Mouse (Mus musculus) cerebellum, postnatal 4 days (tissue): ENCODE results near the gene Tbxa2r.

Source experiments
- DNase-seq, 2 experiments: peaks; one replicate each; pipeline ENCODE4 v3.0.0; 2022; ENCODE audit warnings: low spot score in 2 of 2, mixed read lengths in 1 of 2

Tbxa2r gene

DNA sequence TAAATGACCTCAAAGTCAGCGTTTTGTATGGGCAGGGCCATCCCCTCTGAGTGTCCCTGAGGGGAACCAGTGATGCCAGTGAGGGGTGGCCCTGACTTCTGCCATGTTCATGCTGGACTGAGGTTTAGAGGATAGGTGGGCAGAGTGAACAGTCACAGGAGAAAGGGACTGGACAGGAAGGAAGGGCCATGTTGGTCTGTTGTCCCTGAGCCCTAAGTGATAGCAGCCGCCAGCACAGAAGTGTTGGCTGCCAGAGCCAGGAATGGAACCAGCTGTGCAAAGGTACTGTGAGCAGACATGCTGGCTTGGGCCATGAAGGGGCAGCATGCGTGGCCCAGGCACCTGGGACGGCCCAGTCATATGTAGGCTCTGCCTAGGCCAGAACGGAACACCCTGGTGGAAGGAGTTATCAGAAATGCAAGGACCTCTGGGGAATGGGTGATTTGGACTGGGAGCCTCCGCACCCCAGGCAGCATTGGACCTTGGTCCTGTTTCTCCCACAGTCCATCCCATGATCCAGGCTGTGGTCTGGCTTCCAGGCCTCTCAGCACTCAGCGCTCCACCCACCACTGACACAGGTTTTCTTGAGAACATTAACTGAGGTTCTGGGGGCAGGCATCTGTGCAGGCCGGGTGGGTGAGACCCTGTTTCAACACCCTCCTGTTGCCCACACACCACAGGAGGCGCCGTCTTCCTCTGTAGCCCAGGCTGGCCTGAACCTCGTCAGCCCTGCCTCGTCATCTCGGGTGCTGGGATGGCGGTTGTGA lies 28.8 kb upstream of the Tbxa2r start:
- no peak for DNase-seq

DNA sequence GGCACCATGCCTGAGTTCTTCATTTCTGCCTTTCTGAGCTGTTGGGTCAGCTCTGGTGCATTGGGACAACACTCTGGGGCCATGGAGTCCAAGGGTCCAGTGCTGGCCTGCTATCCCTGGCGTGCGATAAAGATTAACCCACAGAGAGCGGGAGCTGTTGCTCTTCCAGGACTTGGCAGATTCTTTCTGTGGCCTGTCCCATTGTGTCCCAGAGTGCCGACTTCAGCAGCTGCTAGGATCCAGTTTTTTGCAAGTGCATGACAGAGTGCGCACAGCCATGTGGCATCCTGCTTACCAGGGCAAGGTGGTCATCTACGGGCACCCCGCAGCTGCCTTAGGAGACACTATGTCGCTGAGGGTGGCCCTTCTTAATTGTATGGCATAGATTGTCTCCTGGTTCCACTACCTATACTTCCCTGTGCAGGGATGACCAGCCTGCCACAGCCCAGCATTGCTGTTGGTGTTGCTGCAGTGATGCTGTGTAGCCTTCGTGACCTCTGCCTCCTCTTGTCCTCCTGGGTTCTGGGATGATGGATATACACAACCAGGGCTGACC lies 28.1 kb upstream of the Tbxa2r start:
- no peak for DNase-seq

DNA sequence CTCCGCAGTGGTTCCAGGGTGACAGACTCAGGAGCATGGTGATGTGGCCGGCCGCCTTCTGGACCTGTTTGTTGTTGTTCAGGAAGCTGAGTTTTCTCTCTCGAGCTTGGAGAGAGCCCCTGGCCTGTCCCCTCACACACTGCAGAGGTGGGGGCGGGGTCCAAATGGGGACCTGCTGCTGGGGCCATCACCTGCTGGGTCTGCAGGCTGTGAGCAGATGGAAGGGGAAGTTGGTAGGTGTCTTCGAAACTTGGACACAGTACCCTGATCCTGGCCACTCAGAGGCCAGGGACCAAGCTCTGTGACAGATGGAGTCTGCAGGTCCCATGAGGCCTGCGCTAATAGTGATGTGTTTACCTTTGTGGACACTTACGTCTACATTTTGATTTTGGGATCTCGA lies 27.2 kb upstream of the Tbxa2r start:
- DNase-seq, result no peak

DNA sequence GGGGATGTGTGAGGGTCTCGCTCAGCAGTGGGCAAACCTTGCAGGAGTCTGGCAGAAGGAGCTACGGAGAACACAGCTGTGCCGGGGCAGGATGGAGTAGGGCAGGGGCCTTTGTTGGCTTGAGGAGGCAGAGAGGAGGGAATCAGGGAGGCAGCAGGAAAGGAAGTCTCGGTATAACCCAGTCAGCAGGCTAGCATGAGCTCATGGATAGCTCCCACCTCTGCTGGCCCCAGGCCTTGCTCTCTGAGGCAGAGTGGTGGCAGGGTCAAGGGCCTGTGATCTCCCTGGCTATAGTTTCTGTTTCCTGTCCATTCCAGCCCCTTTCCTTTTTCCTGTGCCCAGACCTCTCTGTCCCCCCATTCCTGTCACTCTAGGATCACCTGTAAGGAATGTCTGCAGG lies 26.2 kb upstream of the Tbxa2r start:
- DNase-seq, result no peak

DNA sequence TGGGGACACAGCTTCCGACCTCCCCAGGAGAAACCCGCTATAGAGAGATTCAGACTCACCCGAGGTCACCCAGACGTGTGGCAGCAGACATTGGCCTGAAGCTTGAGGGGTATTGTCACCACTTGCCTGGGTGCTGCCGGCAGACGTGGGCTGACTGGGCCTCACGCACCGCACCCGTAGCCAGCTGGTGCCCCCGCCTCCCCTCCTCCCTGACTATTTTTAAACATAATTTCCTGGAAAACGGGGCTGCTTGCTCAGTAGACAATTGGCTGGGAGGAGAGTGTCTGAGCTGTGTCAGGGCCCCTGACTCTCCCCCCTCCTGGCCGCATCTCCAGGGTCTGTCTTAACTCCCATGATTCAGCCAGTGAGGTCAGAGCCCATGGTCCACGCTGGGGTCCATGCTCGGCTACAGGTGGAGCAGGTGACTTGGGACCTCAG lies 25.7 kb upstream of the Tbxa2r start:
- no peak for DNase-seq

DNA sequence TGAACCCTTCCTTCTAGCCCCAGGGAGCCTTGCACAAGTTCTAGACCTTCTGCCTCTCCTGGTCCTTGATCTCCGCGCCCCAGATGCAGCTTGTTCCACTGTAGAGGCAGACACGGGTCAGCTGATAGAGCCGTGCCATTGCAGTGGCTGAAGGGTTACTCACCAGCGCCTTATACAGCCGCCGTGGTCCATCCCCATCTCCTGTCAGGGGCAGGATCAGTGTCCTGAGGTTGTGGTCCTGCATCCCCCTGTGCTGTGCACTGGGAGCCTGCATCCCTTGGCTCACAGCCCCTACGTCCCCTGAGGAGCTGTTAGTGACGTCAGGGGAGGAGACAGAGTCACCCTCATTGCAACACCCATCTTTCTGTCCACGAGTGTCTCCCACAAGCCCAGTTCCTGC lies 25.3 kb upstream of the Tbxa2r start:
- DNase-seq, result no peak

DNA sequence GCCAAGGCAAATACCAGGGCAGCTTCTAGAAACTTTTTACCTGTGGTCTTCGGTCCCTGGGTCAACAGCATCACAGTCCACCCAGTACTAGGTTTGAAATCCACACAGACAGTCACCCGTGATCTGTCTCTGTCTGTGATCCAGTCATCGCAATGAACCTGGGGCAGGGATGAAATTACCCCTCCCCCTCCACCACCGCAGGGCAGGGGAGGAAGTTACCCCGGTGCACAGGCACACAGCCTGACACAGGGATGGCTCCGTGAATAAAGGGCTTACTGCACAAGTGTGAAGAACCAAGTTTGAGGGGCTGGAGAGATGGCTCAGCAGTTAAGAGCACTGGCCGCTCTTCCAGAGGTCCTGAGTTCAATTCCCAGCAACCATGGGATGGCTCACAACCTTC lies 24.8 kb upstream of the Tbxa2r start:
- no peak for DNase-seq

DNA sequence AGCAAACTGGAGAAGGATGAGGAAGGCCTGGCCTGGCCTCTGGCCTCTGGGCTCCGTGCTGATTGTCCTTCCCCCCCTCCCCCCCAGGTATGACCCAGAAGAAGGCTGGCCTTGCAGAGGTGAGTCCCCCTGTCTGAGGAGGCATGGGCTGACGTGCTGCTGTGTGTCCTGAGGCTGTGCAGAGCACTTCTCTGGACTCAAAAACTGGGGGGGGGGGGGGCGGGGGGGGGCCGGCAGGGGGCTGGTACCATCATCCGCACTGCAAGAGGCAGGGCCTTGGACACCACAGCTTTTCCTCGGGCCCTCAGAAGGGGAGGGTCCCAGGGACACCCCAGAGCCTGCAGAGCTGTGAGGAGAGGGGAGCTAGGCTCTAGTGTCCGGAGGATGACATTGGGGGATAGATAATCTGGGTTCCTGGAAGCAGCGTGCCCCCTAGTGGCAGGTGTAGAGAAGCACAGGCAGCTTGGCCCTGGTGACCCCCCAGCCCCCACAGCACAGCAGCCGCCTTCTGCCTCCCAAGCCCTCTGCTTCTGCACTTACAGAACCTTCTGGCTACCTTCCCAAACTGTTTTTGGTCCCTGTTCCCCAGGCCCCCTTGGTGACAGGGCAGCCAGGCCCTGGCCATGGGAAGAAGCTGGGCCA lies 23.8 kb upstream of the Tbxa2r start:
- peak in 1 of 2 experiments; percentile 58 for DNase-seq

DNA sequence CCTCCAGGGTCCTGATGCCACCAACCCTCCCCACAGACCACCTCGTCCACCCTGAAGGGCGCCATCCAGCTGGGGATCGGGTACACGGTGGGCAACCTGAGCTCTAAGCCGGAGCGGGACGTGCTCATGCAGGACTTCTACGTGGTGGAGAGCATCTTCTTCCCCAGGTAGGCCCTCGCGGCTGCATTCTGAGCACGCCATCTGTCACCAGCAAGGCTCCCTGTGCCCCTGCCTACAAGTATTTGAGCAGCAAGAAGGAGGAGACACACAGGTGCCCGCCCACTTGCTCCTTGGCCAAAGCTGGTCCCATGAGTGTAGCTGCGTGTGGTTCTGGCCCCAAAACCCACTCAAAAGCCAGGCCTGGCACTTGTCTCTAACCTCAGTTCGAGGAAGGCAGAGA lies 22.9 kb upstream of the Tbxa2r start:
- DNase-seq, result no peak

DNA sequence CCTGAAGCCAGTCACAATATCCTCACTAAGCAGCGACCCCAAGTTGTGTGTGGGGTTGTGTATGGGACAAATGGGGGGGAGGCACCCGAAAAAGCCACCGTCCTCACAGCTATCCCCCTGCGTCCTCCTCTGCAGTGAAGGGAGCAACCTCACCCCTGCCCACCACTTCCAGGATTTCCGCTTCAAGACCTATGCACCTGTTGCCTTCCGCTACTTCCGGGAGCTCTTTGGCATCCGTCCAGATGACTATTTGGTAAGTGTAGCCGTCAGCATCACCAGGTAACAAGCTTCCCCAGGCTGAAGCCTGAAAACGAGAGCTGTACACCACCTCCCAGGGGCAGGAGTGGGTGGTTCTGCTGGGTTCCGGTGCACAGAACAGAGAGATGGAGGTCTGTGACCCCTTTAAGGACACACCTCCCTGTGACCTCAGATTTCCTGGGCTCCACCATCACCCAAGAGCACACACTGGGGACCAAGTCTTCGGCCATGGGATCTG lies 22.3 kb upstream of the Tbxa2r start:
- no peak for DNase-seq

DNA sequence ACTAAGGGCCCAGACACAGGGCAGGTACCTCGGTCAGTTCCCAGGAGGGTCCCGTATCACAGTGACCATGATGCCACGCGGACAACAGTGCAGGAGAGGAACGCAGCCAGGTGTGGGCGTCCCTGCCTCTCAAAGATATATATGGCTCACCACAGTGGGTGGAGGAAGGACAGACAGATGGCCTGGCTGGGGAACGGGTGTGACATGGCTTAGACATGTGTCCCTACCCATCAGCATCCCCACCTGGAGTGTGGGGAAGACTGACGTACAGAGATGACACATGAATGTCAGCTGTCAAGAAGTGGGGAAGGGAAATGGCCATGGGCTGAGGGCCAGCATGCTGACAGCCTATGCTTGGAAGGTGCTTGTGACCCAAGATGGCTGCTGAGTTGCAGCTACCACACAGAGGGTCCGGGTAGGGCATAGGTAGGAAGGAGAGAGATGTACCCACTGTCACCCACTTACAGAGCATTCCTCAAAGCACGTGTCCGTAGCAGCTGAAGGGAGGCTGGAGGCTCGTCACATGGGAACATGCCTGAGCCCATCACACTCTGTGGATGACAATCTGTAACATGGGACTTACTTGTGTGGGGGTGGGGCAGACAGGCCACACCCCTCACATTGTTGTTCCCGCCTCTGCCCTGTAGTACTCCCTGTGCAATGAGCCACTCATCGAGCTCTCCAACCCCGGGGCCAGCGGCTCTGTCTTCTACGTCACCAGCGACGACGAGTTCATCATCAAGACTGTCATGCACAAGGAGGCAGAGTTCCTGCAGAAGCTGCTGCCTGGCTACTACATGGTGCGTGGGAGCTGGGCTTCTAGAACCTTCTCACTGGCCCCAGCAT lies 21.5 kb upstream of the Tbxa2r start:
- no peak for DNase-seq

DNA sequence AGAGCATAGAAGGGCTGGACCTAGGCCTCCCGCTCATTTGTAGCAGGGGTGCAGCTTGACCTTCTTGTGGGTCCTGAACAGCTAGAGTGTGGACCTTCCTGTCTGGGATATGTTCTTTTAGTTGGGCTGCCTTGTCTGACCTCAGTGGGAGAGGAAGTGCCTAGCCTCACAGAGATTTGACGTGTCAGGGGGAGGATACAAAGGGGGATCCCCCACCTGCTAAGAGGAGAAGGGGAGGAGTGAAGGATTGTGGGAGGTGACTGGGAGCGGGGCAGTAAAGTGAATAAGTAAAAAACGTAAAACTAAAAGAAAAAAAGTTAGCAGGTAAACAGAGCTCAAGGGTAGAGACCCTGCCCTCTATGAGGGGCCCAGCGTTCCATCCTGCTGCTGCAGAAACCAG lies 19.0 kb upstream of the Tbxa2r start:
- no peak for DNase-seq

DNA sequence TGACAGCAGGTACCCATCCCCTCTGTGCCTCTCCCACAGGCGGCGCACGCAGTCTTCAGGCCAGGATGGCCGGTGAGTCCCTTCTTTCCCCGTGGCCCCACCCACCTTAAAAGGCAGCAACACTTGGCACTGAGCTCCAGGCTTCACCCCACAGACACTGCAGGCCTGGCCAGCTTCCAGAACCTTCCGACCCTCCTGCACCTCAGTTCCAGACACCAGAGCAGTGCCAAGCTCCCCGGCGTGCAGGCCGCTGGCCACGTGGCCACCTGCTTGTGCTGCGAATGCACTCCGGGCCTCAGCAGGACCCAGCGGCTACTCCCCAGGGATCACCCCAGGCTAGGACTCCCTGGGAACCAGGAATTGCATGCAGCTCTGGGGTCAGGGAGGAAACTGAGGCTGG lies 14.9 kb upstream of the Tbxa2r start:
- DNase-seq, result no peak

DNA sequence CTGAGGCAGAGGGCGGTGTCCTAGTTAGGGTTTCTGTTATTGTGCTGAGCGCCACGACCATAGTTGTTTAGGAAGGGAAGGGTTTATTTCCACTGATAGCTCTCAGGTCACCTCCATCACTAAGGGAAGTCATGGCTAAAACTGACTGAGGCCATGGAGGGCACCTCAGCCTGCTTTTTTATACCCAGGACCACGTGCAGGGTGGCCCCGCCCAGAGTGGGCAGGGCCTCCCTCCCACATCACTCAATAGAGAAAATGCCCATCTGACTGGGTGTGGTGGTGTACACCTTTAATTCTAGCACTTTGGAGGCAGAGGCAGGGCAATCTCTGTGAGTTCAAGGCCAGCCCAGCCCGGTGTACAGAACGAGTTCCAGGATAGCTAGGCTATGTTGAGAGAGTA lies 14.3 kb upstream of the Tbxa2r start:
- DNase-seq, result no peak

DNA sequence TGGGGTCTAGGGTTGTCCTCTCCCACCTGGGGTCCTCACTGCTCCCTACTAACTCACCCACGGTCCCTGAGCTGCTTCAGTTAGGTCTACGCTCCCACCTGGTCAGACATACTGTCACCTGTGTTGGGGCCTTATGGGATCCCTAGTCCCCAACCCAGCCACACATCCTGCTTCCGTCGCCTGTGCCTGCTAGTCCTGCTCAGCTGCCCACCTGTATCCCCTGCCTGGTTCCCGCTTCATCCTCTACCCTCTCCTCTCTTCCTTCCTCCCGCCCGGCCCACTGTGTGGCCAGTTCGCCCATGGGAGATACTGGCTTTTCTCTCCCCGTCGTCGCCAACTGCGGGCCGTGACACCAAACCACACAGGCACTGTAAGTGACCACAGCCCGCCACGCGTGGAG lies 12.9 kb upstream of the Tbxa2r start:
- no peak for DNase-seq

DNA sequence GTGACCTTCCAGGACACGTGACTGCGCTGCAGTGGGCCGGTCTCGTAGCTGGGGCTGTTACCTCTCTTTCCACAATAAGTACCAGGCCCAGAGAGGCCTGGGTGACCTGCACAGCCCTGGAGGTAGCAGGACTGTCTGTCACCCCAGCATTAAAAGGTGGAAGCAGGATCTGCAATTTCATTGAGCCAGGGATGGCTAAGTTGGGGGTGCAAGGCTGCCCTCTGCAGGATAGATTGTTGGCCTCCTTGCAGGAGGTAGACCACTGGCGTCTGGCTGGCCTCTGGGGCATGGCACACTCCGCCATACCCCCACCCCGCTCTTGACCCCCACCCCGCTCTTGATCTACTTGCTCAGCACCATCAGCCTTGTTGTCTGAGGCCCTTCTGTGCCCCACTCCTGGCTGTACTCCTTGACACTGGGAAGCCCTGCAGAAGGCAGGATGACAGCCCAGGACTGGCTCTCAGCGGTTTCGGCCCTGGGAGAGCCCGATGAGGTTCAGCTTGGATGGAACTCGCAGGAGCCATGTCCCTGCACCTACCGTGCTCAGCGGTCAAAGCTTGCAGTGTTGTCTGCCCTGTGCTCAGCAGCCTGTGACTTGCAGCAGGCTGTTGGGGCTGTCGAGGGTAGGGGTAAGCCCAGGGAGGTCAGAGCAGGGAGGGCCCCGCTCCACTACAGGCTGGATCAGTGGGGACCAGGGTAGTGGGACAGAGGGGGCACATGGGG lies 12.0 kb upstream of the Tbxa2r start:
- DNase-seq, result peak in 1 of 2 experiments; percentile 32

DNA sequence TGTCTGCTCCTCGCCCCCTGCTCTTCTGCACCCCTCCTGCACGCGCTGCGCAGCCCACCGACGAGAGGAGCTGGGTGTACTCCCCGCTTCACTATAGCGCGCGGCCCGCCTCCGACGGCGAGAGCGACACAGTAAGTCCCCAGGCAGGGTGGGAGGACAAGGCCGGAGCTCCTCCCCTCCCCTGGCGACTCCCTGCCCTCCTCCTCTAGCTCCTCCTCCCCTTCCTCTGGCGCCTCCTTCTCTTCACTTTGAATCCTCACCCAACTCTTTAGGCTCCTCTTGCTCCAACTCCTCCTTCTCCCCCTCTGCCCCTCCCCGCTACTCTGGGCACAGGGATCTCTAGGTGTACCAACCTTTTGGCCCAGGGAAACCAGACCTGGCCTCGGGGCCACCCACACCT lies 11.3 kb upstream of the Tbxa2r start:
- no peak for DNase-seq

DNA sequence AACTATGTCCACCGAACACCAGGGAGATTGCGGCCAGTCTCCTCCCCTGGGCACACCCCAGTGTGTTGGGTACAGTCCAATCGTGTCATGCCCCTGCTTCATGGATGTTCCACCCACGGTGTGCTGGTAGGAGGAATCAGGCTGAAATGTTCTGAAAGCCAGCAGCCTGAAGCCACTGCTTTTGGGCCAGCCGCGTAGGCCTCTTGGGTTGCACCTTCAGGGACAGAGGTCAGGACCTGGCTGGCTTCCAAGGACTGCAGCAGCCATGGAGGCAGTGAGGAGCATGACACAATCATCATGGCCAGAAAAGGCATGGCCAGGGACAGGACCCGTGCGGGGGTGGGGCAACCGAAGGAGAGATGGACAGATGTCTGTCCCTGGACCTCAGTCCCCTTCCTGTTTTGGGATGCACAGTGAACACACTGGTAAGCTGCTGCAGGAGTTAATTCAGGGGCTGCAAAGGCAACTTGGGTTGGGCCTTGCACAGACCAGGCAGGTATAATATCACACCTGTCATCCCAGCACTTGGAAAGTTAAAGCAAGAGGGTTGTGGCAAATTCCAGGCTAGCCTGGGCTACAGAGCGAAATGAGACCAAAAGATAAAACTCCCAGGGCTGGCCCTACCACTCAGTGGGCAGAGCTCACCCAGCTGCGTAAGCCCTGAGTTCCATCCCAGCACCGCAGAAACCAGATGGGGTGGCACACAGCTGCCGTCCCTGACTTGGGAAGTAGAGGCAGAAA lies 9.8 kb upstream of the Tbxa2r start:
- peak in 1 of 2 experiments; percentile 26 for DNase-seq

DNA sequence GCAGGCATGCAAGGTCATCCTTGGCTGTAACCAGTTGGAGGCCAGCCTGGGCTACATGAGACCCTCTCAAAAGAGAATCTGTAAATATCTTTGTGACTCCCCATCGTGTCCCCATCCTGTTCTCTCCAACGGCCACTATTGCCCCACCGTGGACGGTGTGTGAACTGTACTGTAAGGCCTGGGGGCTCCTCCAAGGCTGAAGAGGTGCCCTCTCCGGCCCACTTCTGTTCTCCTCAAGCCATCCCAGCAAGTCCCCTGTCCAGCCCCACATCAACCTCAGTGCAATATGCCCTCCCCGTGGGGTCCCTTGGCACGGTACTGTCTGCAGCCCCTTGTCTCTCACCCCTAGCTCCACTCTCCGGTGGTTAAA lies 9.2 kb upstream of the Tbxa2r start:
- DNase-seq, result peak in 1 of 2 experiments; percentile 28

DNA sequence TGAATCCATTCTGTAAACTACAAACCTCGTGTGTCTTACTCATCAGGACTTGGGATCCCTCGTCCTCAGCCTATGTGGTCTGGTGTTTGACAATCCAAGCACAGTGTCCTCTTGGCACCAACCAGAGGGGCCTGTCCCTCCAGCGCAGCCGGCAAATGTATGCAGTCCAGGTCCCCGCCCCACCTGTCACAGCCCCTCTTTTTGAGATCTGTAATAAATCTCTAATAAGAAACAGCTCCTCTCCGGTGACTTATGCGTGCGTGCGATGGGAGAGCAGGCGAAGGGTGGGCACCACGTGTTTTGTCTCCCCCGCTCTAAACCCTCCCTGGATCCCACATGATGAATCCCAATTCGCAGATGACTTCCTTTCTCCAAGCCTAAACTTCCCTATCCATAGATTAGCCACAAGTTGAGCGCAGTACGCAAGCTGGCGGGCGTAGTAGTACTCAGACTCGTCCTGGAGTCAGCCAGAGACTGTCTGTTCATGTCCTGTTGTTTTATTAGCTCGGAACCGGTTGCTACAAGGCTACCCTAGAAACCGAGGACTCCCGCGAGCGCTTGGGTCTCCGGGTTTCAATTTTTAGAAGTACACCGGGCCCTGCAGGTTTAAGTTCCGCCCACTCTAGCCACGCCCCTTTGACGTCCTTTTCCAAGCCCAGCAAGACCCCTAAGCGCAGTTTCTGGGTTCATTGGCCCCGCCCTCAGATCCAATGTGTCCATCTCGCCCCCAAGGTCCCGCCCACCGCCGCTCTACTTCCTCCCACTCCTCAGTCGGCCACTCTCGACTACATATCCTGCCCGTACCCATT lies 8.6 kb upstream of the Tbxa2r start:
- peak in 1 of 2 experiments; percentile 26 for DNase-seq
